In genomic region chr5:143623356-143624295, GRCm38 (mm10) we compare ENCODE assay signal across 8 mouse cellular contexts. TPM values are rescaled to one million over a fixed set of nuclear protein-coding genes. Genes with fewer than 3 reads are reported as not detected.
DNase-seq lines count a peak whose midpoint lies in the region; ATAC-seq and TF ChIP-seq lines count a peak whose summit lies in the region.

No protein-coding gene starts in this region.

- peak overlapping the region; percentile 93 for H3K4me3 ChIP-seq in heart, embryonic 11.5 days (ENCODE audit: low read depth, low read length)
- H3K4me3 ChIP-seq in MEL (ENCODE audit: control insufficient read depth in 1 of 2, insufficient read depth in 1 of 2, low read depth in 2 of 2, low read length in 2 of 2) = peak overlapping the region; percentile 92 to 95
- peak overlapping the region; percentile 78 for H3K4me3 ChIP-seq in forebrain, embryonic 14.5 days (ENCODE audit: low read depth, low read length)
- H3K4me3 ChIP-seq in small intestine, adult 2 months (ENCODE audit: low read depth, low read length) = peak overlapping the region; percentile 33

- H3K27me3 ChIP-seq in heart, embryonic 11.5 days (ENCODE audit: control insufficient read depth, insufficient read depth, low read length) = no peaks in the 10 kb centered on the region
- no peaks in the 10 kb centered on the region for H3K27me3 ChIP-seq in MEL (ENCODE audit: control insufficient read depth in 1 of 2, insufficient read depth in 2 of 2, low read length in 2 of 2)
- no peaks in the 10 kb centered on the region for H3K27me3 ChIP-seq in forebrain, embryonic 14.5 days (replicated peaks; ENCODE audit: control insufficient read depth, insufficient read depth, low read length)
- no peaks in the 10 kb centered on the region for H3K27me3 ChIP-seq in small intestine, adult 2 months (ENCODE audit: control insufficient read depth, insufficient read depth, low read length)

- 59% methylated on average over 19 of the region's 19 CpGs for WGBS in heart, embryonic 11.5 days (ENCODE audit: insufficient replicate concordance)
- WGBS in forebrain, embryonic 14.5 days = 48% methylated on average over 19 of the region's 19 CpGs
- 26% methylated on average over 19 of the region's 19 CpGs for WGBS in small intestine, adult 2 months

- H3K36me3 ChIP-seq in heart, embryonic 11.5 days (ENCODE audit: control insufficient read depth, insufficient read depth, low read length) = no peaks in the 10 kb centered on the region
- H3K36me3 ChIP-seq in MEL (ENCODE audit: control insufficient read depth in 1 of 2, insufficient read depth in 2 of 2, low read length in 2 of 2) = peaks cover 0 to 35% of the 10 kb centered on the region in 2 experiments; a peak in 2 of 4 replicates
- no peaks in the 10 kb centered on the region for H3K36me3 ChIP-seq in forebrain, embryonic 14.5 days (ENCODE audit: control insufficient read depth, insufficient read depth, low read length)
- H3K36me3 ChIP-seq in small intestine, adult 2 months (ENCODE audit: control insufficient read depth, insufficient read depth, low read length) = no peaks in the 10 kb centered on the region

- ATAC-seq in heart, embryonic 11.5 days (replicated peaks; ENCODE audit: insufficient number of reproducible peaks, low FRiP score, low TSS enrichment) = no peak
- no peak for ATAC-seq in forebrain, embryonic 14.5 days

- H3K4me1 ChIP-seq in heart, embryonic 11.5 days (ENCODE audit: control insufficient read depth, insufficient read depth, low read length) = peaks cover 36% of the 10 kb centered on the region
- peaks cover 18 to 22% of the 10 kb centered on the region in 2 experiments for H3K4me1 ChIP-seq in MEL (ENCODE audit: control insufficient read depth in 1 of 2, insufficient read depth in 2 of 2, low read length in 2 of 2)
- H3K4me1 ChIP-seq in forebrain, embryonic 14.5 days (ENCODE audit: control insufficient read depth, insufficient read depth, low read length) = peaks cover 7% of the 10 kb centered on the region; the same call in 1 of the 2 replicates
- peaks cover 5% of the 10 kb centered on the region for H3K4me1 ChIP-seq in small intestine, adult 2 months (ENCODE audit: control insufficient read depth, insufficient read depth, insufficient read length, low read length)

- H3K79me2 ChIP-seq in MEL (ENCODE audit: control insufficient read depth, insufficient read depth, low read length, poor library complexity) = peaks cover 36% of the 10 kb centered on the region

- H3K27ac ChIP-seq in heart, embryonic 11.5 days (ENCODE audit: low read depth, low read length) = no peak overlapping the region; the same call in 1 of the 2 replicates
- peak overlapping the region; percentile 63 for H3K27ac ChIP-seq in MEL (ENCODE audit: control insufficient read depth, low read depth, low read length)
- H3K27ac ChIP-seq in forebrain, embryonic 14.5 days (ENCODE audit: low read depth, low read length) = no peak overlapping the region
- H3K27ac ChIP-seq in small intestine, adult 2 months (ENCODE audit: insufficient read depth, low read depth, low read length) = no peak overlapping the region; the same call in 1 of the 2 replicates

- H3K9ac ChIP-seq in heart, embryonic 11.5 days (ENCODE audit: low read depth, low read length) = peak overlapping the region; percentile 86
- peak overlapping the region; percentile 96 for H3K9ac ChIP-seq in MEL (ENCODE audit: control insufficient read depth, low read depth, low read length, poor library complexity, severe bottlenecking)
- H3K9ac ChIP-seq in forebrain, embryonic 14.5 days (ENCODE audit: low read length) = peak overlapping the region; percentile 79; the same call in 1 of the 2 replicates

- no peak for TF ChIP-seq EP300 in MEL (IDR thresholded peaks at IDR 0.05; ENCODE audit: low read depth in 1 of 2, low read length in 2 of 2)

- DNase-seq in heart, adult 9 months (ENCODE audit: low spot score in 2 of 2) = no peak
- peak; percentile 57 for DNase-seq in MEL (ENCODE audit: low read depth, low spot score)
- peak; percentile 46 for DNase-seq in forebrain, embryonic 14.5 days (ENCODE audit: low spot score)
- peak; percentile 57 for DNase-seq in liver
- no peak for DNase-seq in embryo, embryonic 10.5 days (ENCODE audit: low spot score)
- no peak for DNase-seq in spleen, adult 18-20 months

- no peak for TF ChIP-seq POLR2A in MEL (IDR thresholded peaks at IDR 0.05; ENCODE audit: control insufficient read depth in 1 of 2, insufficient read depth in 1 of 2, low read depth in 1 of 2, low read length in 2 of 2, poor library complexity in 1 of 2)
- no peak for TF ChIP-seq POLR2A in small intestine, adult 2 months (IDR thresholded peaks at IDR 0.05; ENCODE audit: low read depth, low read length)

- TF ChIP-seq RAD21 in MEL (IDR thresholded peaks at IDR 0.05; ENCODE audit: low read depth, low read length) = no peak

- TF ChIP-seq CTCF in MEL (IDR thresholded peaks at IDR 0.05 in 2 of 3, conservative IDR thresholded peaks at IDR 0.05 in 1 of 3; ENCODE audit: control insufficient read depth in 1 of 3, insufficient read depth in 1 of 3, low read depth in 2 of 3, low read length in 3 of 3, poor library complexity in 1 of 3, severe bottlenecking in 1 of 3) = no peak
- no peak for TF ChIP-seq CTCF in small intestine, adult 2 months (IDR thresholded peaks at IDR 0.05; ENCODE audit: extremely low read depth, insufficient read length, insufficient replicate concordance, low read depth, low read length)

- peak overlapping the region; percentile 94 for H3K4me2 ChIP-seq in heart, embryonic 11.5 days
- H3K4me2 ChIP-seq in forebrain, embryonic 14.5 days (ENCODE audit: low read length) = peak overlapping the region; percentile 80

- H3K9me3 ChIP-seq in heart, embryonic 11.5 days (replicated peaks; ENCODE audit: control insufficient read depth, low read length) = no peaks in the 10 kb centered on the region
- no peaks in the 10 kb centered on the region for H3K9me3 ChIP-seq in MEL (replicated peaks; ENCODE audit: insufficient read depth, low read length)
- H3K9me3 ChIP-seq in forebrain, embryonic 14.5 days (replicated peaks; ENCODE audit: control insufficient read depth, low read length) = no peaks in the 10 kb centered on the region

TF ChIP-seq in MEL, 35 proteins besides CTCF, POLR2A, EP300 and RAD21:
- TF ChIP-seq TCF12 (IDR thresholded peaks at IDR 0.05; ENCODE audit: low read depth, low read length) (no peak), KAT2A (conservative IDR thresholded peaks at IDR 0.05; ENCODE audit: low read depth, low read length) (no peak), MYC (IDR thresholded peaks at IDR 0.05; ENCODE audit: low read depth, low read length) (no peak), ZC3H11A (IDR thresholded peaks at IDR 0.05; ENCODE audit: low read depth, low read length) (no peak), UBTF (IDR thresholded peaks at IDR 0.05; ENCODE audit: borderline replicate concordance, insufficient read depth, low read depth, low read length) (no peak), MXI1 (IDR thresholded peaks at IDR 0.05; ENCODE audit: low read depth, low read length) (no peak; the same call in 1 of the 2 replicates), MAFK (IDR thresholded peaks at IDR 0.05; ENCODE audit: borderline replicate concordance, low read depth, low read length) (no peak), TBP (IDR thresholded peaks at IDR 0.05; ENCODE audit: low read depth, low read length) (no peak), GABPA (IDR thresholded peaks at IDR 0.05; ENCODE audit: low read depth, low read length) (no peak), MAX (IDR thresholded peaks at IDR 0.05; ENCODE audit: low read length) (0 out of 2 replicates have a peak, but pooled peaks have one; percentile 18), E2F4 (IDR thresholded peaks at IDR 0.05; ENCODE audit: borderline replicate concordance, low read depth, low read length) (no peak), ZNF384 (IDR thresholded peaks at IDR 0.05; ENCODE audit: low read depth, low read length) (no peak), SIN3A (IDR thresholded peaks at IDR 0.05; ENCODE audit: low read length) (peak; percentile 79), ETS1 (IDR thresholded peaks at IDR 0.05; ENCODE audit: low read depth, low read length) (0 out of 2 replicates have a peak, but pooled peaks have one; percentile 37), GATA1 (IDR thresholded peaks at IDR 0.05; ENCODE audit: low read depth, low read length) (no peak), CHD1 (IDR thresholded peaks at IDR 0.05; ENCODE audit: low read depth, low read length) (0 out of 2 replicates have a peak, but pooled peaks have one; percentile 56), MYB (IDR thresholded peaks at IDR 0.05; ENCODE audit: low read depth, low read length) (no peak), HCFC1 (IDR thresholded peaks at IDR 0.05; ENCODE audit: low read depth, low read length) (no peak), ZMIZ1 (IDR thresholded peaks at IDR 0.05; ENCODE audit: low read depth, low read length) (no peak), MEF2A (IDR thresholded peaks at IDR 0.05; ENCODE audit: extremely low read depth, insufficient replicate concordance, low read depth, low read length, poor library complexity, severe bottlenecking) (no peak), ZKSCAN1 (IDR thresholded peaks at IDR 0.05; ENCODE audit: low read depth, low read length) (no peak), USF2 (IDR thresholded peaks at IDR 0.05; ENCODE audit: borderline replicate concordance in 1 of 2, insufficient read depth in 1 of 2, low read depth in 1 of 2, low read length in 2 of 2) (no peak)

RNA-seq across cellular contexts. Expression of gene Cyth3, which starts 1.4 kb away (rescaled TPM):
- 29.1 and 32.8 TPM in 2 replicates for polyA plus RNA-seq in heart, embryonic 11.5 days (2014; fragmentation: Nextera tagmentation; extraction: Ambion mirVana)
- 32.8 and 41.1 TPM in 2 replicates for total RNA-seq in MEL (2012; rRNA removed)
- 10 to 100 TPM in 1 of 2 experiments, not detected in 1; 44.9 TPM for polyA plus RNA-seq in MEL (2012; ENCODE audit: insufficient read depth in 1 of 2, insufficient read length in 2 of 2, low read depth in 1 of 2, low replicate concordance in 2 of 2, missing spikeins in 1 of 2)
- 26.1 and 34.1 TPM in 2 replicates for polyA plus RNA-seq in forebrain, embryonic 14.5 days (2014; fragmentation: Nextera tagmentation; extraction: Ambion mirVana)
- 6.4 and 10.3 TPM in 2 replicates for polyA plus RNA-seq in small intestine, adult 2 months (2012; rRNA removed)

Comparison
In these comparisons a context has a peak if more than half of its experiments do, and no peak if none do; other contexts are left out.
1. H3K4me3 ChIP-seq: peak in every context shown above with its lines; median percentile 94 in MEL; 93 in heart, embryonic 11.5 days; 78 in forebrain, embryonic 14.5 days; 33 in small intestine, adult 2 months.
2. DNase-seq: peak in MEL (single experiment), forebrain, embryonic 14.5 days (single experiment) and liver (single experiment); none in heart, adult 9 months (0 of 2), embryo, embryonic 10.5 days (single experiment) and spleen, adult 18-20 months (0 of 2).
3. Peak in every context shown above with its lines, with median percentiles within 50 percentile points of each other: H3K9ac ChIP-seq.